Mouse (Mus musculus): ENCODE data around the gene Slc8a1.

The Slc8a1 gene

GRCm38 (mm10) chr17:81335526-81335925 lies 402.7 kb downstream of the Slc8a1 start:
- no peak for DNase-seq

Data from spleen, adult 18-20 months (tissue).